Mouse (Mus musculus) erythroblast, embryonic 14.5 days (primary cell): ENCODE data around the gene Cd160.

ENCODE experiments used
- GATA1 ChIP-seq: IDR thresholded peaks from 2 replicates; pipeline ENCODE4 v1.6.1; 2012; ENCODE audit warnings: low read length, inconsistent platforms, mixed read lengths
- TAL1 ChIP-seq: IDR thresholded peaks from 3 replicates; pipeline ENCODE4 v1.6.1; 2012; ENCODE audit warnings: low read length, inconsistent platforms, mixed read lengths

GRCm38 (mm10) chr3:96834587-96835348 lies 5.6 kb upstream of the Cd160 start:
- TF ChIP-seq GATA1 (no peak), TAL1 (no peak)
